Mouse (Mus musculus): ENCODE measurements around the gene Usp47. TPM values are rescaled to one million over a fixed set of nuclear protein-coding genes. Genes with fewer than 3 reads are reported as not detected.

Gene Usp47
- polyA plus RNA-seq (2015; fragmentation: Nextera tagmentation; extraction: Ambion mirVana) = 23.7 and 24.5 TPM in 2 replicates

DNA sequence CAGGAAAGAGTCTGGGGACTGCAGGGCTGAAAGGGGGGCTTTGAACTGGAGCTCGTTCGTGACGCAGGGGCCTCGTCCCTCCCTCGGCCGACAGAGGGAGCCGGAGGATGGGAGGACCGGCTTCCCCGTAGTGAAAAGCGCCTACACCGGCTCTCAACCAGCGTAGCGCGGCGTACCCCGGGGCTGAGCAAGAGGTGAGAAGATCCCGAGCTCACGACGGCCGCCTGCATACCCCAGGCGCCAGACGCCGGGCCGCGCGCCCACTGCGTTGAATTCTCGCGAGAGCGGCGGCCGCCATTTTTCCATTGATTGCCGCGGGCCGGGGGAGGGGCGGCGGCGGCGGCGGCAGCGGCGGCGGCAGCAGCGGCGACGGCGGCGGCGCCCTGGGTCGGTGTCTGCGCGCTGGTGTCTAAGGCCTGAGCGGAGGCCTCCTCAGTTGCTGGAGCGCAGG, at the start of gene Usp47:
TSS of gene Usp47 (plus strand) at position 355 of the 451 bp plus-strand sequence.
- DNase-seq (ENCODE audit: low spot score) (peak; percentile 87), ATAC-seq (ENCODE audit: low FRiP score, low TSS enrichment) (peak; percentile 90)
- Histone ChIP-seq H3K4me1 (replicated peaks; ENCODE audit: control insufficient read depth, insufficient read depth) (peaks cover 4% of the 10 kb centered on the region; the same call in 1 of the 2 replicates), H3K36me3 (ENCODE audit: control insufficient read depth, insufficient read depth, low read length) (no peaks in the 10 kb centered on the region), H3K9me3 (ENCODE audit: control insufficient read depth, low read length) (no peaks in the 10 kb centered on the region), H3K27me3 (ENCODE audit: control insufficient read depth, insufficient read depth, low read length) (no peaks in the 10 kb centered on the region), H3K27ac (replicated peaks) (peak within 1 kb of the TSS; percentile 99), H3K9ac (ENCODE audit: low read length) (peak within 1 kb of the TSS; percentile 99), H3K4me3 (ENCODE audit: low read depth, low read length) (peak within 1 kb of the TSS; percentile 98), H3K4me2 (replicated peaks; ENCODE audit: low read depth) (peak within 1 kb of the TSS; percentile 86)
- TF ChIP-seq EP300 (optimal IDR thresholded peaks at IDR 0.05) (peak; percentile 96), CTCF (IDR thresholded peaks at IDR 0.05; ENCODE audit: low read depth) (peak; percentile 73)
- under 1% methylated on average over 41 of the region's 54 CpGs for WGBS

DNA sequence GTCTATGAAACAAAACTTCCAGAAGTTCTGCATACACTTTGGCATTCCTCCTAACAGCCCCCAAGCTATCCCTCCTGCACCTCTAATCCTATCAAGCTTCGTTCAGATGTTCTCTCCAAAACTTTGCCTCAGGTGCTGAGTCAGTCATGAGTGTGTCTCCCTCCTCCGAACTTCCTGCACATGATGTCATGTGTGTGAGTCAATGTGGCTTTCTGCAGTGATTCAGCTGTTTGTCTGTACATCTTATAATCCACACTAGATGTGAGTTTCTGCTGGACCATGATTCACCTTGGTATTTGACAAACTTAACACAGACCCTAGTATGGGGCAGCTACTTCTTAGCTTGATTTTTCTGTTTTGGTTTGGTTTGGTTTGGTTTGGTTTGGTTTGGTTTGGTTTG, 46.9 kb upstream of the Usp47 start:
- Histone ChIP-seq H3K4me3 (ENCODE audit: low read depth, low read length) (no peak overlapping the region), H3K27ac (replicated peaks) (no peak overlapping the region), H3K4me1 (replicated peaks; ENCODE audit: control insufficient read depth, insufficient read depth) (no peaks in the 10 kb centered on the region), H3K9ac (ENCODE audit: low read length) (no peak overlapping the region), H3K36me3 (ENCODE audit: control insufficient read depth, insufficient read depth, low read length) (no peaks in the 10 kb centered on the region), H3K9me3 (ENCODE audit: control insufficient read depth, low read length) (no peaks in the 10 kb centered on the region), H3K27me3 (ENCODE audit: control insufficient read depth, insufficient read depth, low read length) (no peaks in the 10 kb centered on the region), H3K4me2 (replicated peaks; ENCODE audit: low read depth) (no peak overlapping the region)
- peak; percentile 79 for ATAC-seq (ENCODE audit: low FRiP score, low TSS enrichment)
- TF ChIP-seq EP300 (optimal IDR thresholded peaks at IDR 0.05) = no peak
- TF ChIP-seq CTCF (IDR thresholded peaks at IDR 0.05; ENCODE audit: low read depth) = no peak
- 54% methylated on average over 2 of the region's 2 CpGs for WGBS
- no peak for DNase-seq (ENCODE audit: low spot score)

DNA sequence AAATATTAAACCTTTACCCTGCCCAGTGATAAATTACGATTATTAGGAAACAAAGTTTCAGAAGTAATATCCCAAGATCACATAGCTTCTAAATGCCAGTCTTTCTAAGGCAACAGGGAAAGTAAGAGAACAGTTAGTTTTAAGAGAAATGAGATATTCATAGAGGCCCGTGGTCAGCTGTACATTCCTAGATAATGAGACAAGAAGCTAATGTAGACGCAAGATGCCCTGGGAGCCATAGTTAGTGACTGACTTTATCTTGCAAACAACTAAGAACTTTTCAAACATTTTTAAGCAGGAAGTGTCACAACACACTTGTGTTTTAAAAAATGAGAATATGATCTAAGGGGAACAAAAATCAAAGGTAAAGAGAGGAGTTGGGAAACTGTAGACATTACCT, 45.4 kb upstream of the Usp47 start:
- Histone ChIP-seq H3K4me2 (replicated peaks; ENCODE audit: low read depth) (no peak overlapping the region), H3K36me3 (ENCODE audit: control insufficient read depth, insufficient read depth, low read length) (no peaks in the 10 kb centered on the region)
- DNase-seq (ENCODE audit: low spot score) = no peak

DNA sequence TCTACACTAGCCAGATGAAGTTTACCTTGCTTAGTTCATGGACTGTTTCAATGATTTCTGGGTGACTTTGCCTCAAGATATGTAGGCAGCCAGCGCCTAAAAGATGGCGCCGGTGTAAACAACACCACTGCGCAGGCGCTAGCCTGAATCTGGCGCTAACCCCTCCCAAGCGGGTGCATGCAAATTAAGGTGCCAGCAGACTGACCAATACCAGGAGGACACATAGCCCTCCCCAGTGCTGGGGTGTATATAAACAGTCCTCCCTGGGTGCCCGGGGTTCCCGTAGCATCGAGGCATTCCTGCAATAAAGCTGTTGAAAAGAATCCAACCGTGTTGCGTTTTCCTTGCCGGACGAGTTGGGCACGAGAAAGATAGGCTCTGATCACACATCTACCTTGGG, 41.0 kb upstream of the Usp47 start:
- Histone ChIP-seq H3K27me3 (ENCODE audit: control insufficient read depth, insufficient read depth, low read length) (no peaks in the 10 kb centered on the region), H3K9me3 (ENCODE audit: control insufficient read depth, low read length) (no peaks in the 10 kb centered on the region), H3K36me3 (ENCODE audit: control insufficient read depth, insufficient read depth, low read length) (no peaks in the 10 kb centered on the region), H3K9ac (ENCODE audit: low read length) (no peak overlapping the region), H3K4me1 (replicated peaks; ENCODE audit: control insufficient read depth, insufficient read depth) (no peaks in the 10 kb centered on the region), H3K4me2 (replicated peaks; ENCODE audit: low read depth) (no peak overlapping the region), H3K4me3 (ENCODE audit: low read depth, low read length) (no peak overlapping the region), H3K27ac (replicated peaks) (no peak overlapping the region)
- ATAC-seq (ENCODE audit: low FRiP score, low TSS enrichment) (no peak), DNase-seq (ENCODE audit: low spot score) (no peak)
- 95% methylated on average over 15 of the region's 15 CpGs for WGBS
- no peak for TF ChIP-seq EP300 (optimal IDR thresholded peaks at IDR 0.05)
- TF ChIP-seq CTCF (IDR thresholded peaks at IDR 0.05; ENCODE audit: low read depth) = no peak

More for the DNA sequence above, 45.4 kb upstream of the Usp47 start:
- no peaks in the 10 kb centered on the region for H3K9me3 ChIP-seq (ENCODE audit: control insufficient read depth, low read length)
- no peaks in the 10 kb centered on the region for H3K27me3 ChIP-seq (ENCODE audit: control insufficient read depth, insufficient read depth, low read length)
- no peak for TF ChIP-seq CTCF (IDR thresholded peaks at IDR 0.05; ENCODE audit: low read depth)
- TF ChIP-seq EP300 (optimal IDR thresholded peaks at IDR 0.05) = no peak
- ATAC-seq (ENCODE audit: low FRiP score, low TSS enrichment) = no peak
- no peaks in the 10 kb centered on the region for H3K4me1 ChIP-seq (replicated peaks; ENCODE audit: control insufficient read depth, insufficient read depth)
- H3K27ac ChIP-seq (replicated peaks) = no peak overlapping the region
- no peak overlapping the region for H3K9ac ChIP-seq (ENCODE audit: low read length)
- no peak overlapping the region for H3K4me3 ChIP-seq (ENCODE audit: low read depth, low read length)
- 64% methylated on average over 3 of the region's 3 CpGs for WGBS

DNA sequence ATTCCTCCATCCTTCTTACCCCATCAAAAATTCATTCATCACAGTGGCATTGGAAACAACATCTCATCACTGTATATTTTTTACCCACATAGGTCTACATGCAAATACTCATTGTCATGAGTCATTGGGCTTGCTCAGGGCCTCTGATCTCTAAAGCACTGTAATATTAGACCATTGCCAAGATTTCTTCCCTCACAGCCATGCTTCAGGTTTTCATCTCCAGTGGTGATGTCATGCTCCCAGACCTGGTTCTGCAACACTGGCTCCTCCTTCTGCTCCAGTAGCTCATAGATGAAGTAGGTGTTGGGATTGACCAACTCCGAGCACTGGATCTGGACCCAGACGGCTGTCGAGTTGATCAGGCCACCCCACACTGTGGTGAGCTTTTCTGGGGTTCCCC, 38.8 kb upstream of the Usp47 start:
- ATAC-seq (ENCODE audit: low FRiP score, low TSS enrichment) = no peak
- 93% methylated on average over 3 of the region's 3 CpGs for WGBS
- no peaks in the 10 kb centered on the region for H3K4me1 ChIP-seq (replicated peaks; ENCODE audit: control insufficient read depth, insufficient read depth)
- H3K4me3 ChIP-seq (ENCODE audit: low read depth, low read length) = no peak overlapping the region
- TF ChIP-seq EP300 (optimal IDR thresholded peaks at IDR 0.05) (no peak), CTCF (IDR thresholded peaks at IDR 0.05; ENCODE audit: low read depth) (no peak)
- DNase-seq (ENCODE audit: low spot score) = no peak
- H3K9ac ChIP-seq (ENCODE audit: low read length) = no peak overlapping the region
- H3K36me3 ChIP-seq (ENCODE audit: control insufficient read depth, insufficient read depth, low read length) = no peaks in the 10 kb centered on the region
- no peaks in the 10 kb centered on the region for H3K9me3 ChIP-seq (ENCODE audit: control insufficient read depth, low read length)
- no peak overlapping the region for H3K4me2 ChIP-seq (replicated peaks; ENCODE audit: low read depth)
- no peak overlapping the region for H3K27ac ChIP-seq (replicated peaks)
- no peaks in the 10 kb centered on the region for H3K27me3 ChIP-seq (ENCODE audit: control insufficient read depth, insufficient read depth, low read length)

DNA sequence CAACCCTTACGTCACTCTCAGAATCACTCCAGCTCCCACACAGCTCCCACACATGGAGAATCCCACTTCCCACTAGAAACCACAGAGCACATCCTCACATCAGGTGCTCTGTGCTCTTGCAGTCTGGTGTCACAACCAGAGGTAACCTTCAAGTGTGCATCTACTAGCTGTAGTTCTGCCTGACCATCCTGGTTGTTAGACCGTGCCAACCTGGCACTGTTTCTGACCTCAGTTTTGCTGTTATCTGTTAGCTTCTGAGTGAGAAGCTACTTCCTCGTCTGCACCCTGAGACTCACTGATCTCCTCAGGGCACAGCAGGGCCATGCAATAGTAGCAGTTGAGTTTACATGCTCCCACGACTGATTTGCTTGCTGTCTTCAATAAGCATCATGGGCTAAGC, 38.0 kb upstream of the Usp47 start:
- Histone ChIP-seq H3K4me1 (replicated peaks; ENCODE audit: control insufficient read depth, insufficient read depth) (no peaks in the 10 kb centered on the region), H3K27me3 (ENCODE audit: control insufficient read depth, insufficient read depth, low read length) (no peaks in the 10 kb centered on the region), H3K9ac (ENCODE audit: low read length) (no peak overlapping the region), H3K36me3 (ENCODE audit: control insufficient read depth, insufficient read depth, low read length) (no peaks in the 10 kb centered on the region), H3K4me2 (replicated peaks; ENCODE audit: low read depth) (no peak overlapping the region), H3K9me3 (ENCODE audit: control insufficient read depth, low read length) (no peaks in the 10 kb centered on the region), H3K4me3 (ENCODE audit: low read depth, low read length) (no peak overlapping the region), H3K27ac (replicated peaks) (no peak overlapping the region)
- no peak for ATAC-seq (ENCODE audit: low FRiP score, low TSS enrichment)
- 81% methylated on average over 4 of the region's 4 CpGs for WGBS
- TF ChIP-seq CTCF (IDR thresholded peaks at IDR 0.05; ENCODE audit: low read depth) (no peak), EP300 (optimal IDR thresholded peaks at IDR 0.05) (no peak)
- no peak for DNase-seq (ENCODE audit: low spot score)

All from stomach, postnatal 0 days (tissue).